Mouse (Mus musculus): ENCODE data around the gene Ildr1. TPM values are rescaled to one million over a fixed set of nuclear protein-coding genes. Genes with fewer than 3 reads are reported as not detected.
A peak's percentile ranks its signal among the peaks of the same experiment; 100 is the strongest.

The Ildr1 gene
- polyA plus RNA-seq, 1 experiment from 2014 or later = 4.6 TPM

- H3K36me3 ChIP-seq (ENCODE audit: control insufficient read depth, insufficient read depth, low read length) = no peaks in the 10 kb centered on the region
- H3K4me2 ChIP-seq (replicated peaks; ENCODE audit: low read depth, low read length) = no peak overlapping the region
- no peaks in the 10 kb centered on the region for H3K9me3 ChIP-seq (ENCODE audit: control insufficient read depth, low read length)
- no peak overlapping the region for H3K27ac ChIP-seq (ENCODE audit: low read depth, low read length)
- no peak overlapping the region for H3K4me3 ChIP-seq (ENCODE audit: low read length)
- no peak for ATAC-seq (ENCODE audit: low FRiP score, low TSS enrichment)
- no peaks in the 10 kb centered on the region for H3K4me1 ChIP-seq (ENCODE audit: control insufficient read depth, insufficient read depth, low read length)
- WGBS = 87% methylated on average over 3 of the region's 3 CpGs
- no peaks in the 10 kb centered on the region for H3K27me3 ChIP-seq (ENCODE audit: control insufficient read depth, insufficient read depth, low read length)
- no peak overlapping the region for H3K9ac ChIP-seq (ENCODE audit: low read depth, low read length)
Observed at GRCm38 (mm10) chr16:36735421-36735820, 41.6 kb downstream of the Ildr1 start.

- peak; percentile 84 for ATAC-seq (ENCODE audit: low FRiP score, low TSS enrichment)
- Histone ChIP-seq H3K4me2 (replicated peaks; ENCODE audit: low read depth, low read length) (no peak overlapping the region), H3K36me3 (ENCODE audit: control insufficient read depth, insufficient read depth, low read length) (no peaks in the 10 kb centered on the region), H3K4me3 (ENCODE audit: low read length) (no peak overlapping the region), H3K27me3 (ENCODE audit: control insufficient read depth, insufficient read depth, low read length) (no peaks in the 10 kb centered on the region), H3K9me3 (ENCODE audit: control insufficient read depth, low read length) (no peaks in the 10 kb centered on the region), H3K4me1 (ENCODE audit: control insufficient read depth, insufficient read depth, low read length) (no peaks in the 10 kb centered on the region), H3K27ac (ENCODE audit: low read depth, low read length) (no peak overlapping the region), H3K9ac (ENCODE audit: low read depth, low read length) (no peak overlapping the region)
- whole genome bisulfite sequencing = 14% methylated on average over 4 of the region's 4 CpGs
Observed at GRCm38 (mm10) chr16:36739404-36739930, 45.7 kb downstream of the Ildr1 start.

GRCm38 (mm10) chr16:36743580-36743979 is 49.8 kb downstream of the Ildr1 start:
- Histone ChIP-seq H3K9ac (ENCODE audit: low read depth, low read length) (no peak overlapping the region), H3K27ac (ENCODE audit: low read depth, low read length) (no peak overlapping the region), H3K36me3 (ENCODE audit: control insufficient read depth, insufficient read depth, low read length) (no peaks in the 10 kb centered on the region), H3K4me1 (ENCODE audit: control insufficient read depth, insufficient read depth, low read length) (no peaks in the 10 kb centered on the region), H3K4me2 (replicated peaks; ENCODE audit: low read depth, low read length) (no peak overlapping the region), H3K9me3 (ENCODE audit: control insufficient read depth, low read length) (no peaks in the 10 kb centered on the region), H3K27me3 (ENCODE audit: control insufficient read depth, insufficient read depth, low read length) (no peaks in the 10 kb centered on the region), H3K4me3 (ENCODE audit: low read length) (no peak overlapping the region)
- ATAC-seq (ENCODE audit: low FRiP score, low TSS enrichment) = no peak
- WGBS = 91% methylated on average over 8 of the region's 8 CpGs

GRCm38 (mm10) chr16:36747068-36747467 is 53.3 kb downstream of the Ildr1 start:
- WGBS = 82% methylated on average over 4 of the region's 4 CpGs
- Histone ChIP-seq H3K4me1 (ENCODE audit: control insufficient read depth, insufficient read depth, low read length) (no peaks in the 10 kb centered on the region), H3K36me3 (ENCODE audit: control insufficient read depth, insufficient read depth, low read length) (no peaks in the 10 kb centered on the region)

GRCm38 (mm10) chr16:36747767-36748166 is 54.0 kb downstream of the Ildr1 start:
- Histone ChIP-seq H3K4me1 (ENCODE audit: control insufficient read depth, insufficient read depth, low read length) (no peaks in the 10 kb centered on the region), H3K4me3 (ENCODE audit: low read length) (no peak overlapping the region), H3K27me3 (ENCODE audit: control insufficient read depth, insufficient read depth, low read length) (no peaks in the 10 kb centered on the region), H3K27ac (ENCODE audit: low read depth, low read length) (no peak overlapping the region), H3K4me2 (replicated peaks; ENCODE audit: low read depth, low read length) (no peak overlapping the region), H3K9me3 (ENCODE audit: control insufficient read depth, low read length) (no peaks in the 10 kb centered on the region), H3K9ac (ENCODE audit: low read depth, low read length) (no peak overlapping the region), H3K36me3 (ENCODE audit: control insufficient read depth, insufficient read depth, low read length) (no peaks in the 10 kb centered on the region)
- WGBS = 56% methylated on average over 2 of the region's 2 CpGs
- ATAC-seq (ENCODE audit: low FRiP score, low TSS enrichment) = no peak

More at GRCm38 (mm10) chr16:36747068-36747467, 53.3 kb downstream of the Ildr1 start:
- no peak for ATAC-seq (ENCODE audit: low FRiP score, low TSS enrichment)
- no peak overlapping the region for H3K9ac ChIP-seq (ENCODE audit: low read depth, low read length)
- no peaks in the 10 kb centered on the region for H3K27me3 ChIP-seq (ENCODE audit: control insufficient read depth, insufficient read depth, low read length)
- H3K4me3 ChIP-seq (ENCODE audit: low read length) = no peak overlapping the region
- H3K9me3 ChIP-seq (ENCODE audit: control insufficient read depth, low read length) = no peaks in the 10 kb centered on the region
- no peak overlapping the region for H3K4me2 ChIP-seq (replicated peaks; ENCODE audit: low read depth, low read length)
- no peak overlapping the region for H3K27ac ChIP-seq (ENCODE audit: low read depth, low read length)

DNA sequence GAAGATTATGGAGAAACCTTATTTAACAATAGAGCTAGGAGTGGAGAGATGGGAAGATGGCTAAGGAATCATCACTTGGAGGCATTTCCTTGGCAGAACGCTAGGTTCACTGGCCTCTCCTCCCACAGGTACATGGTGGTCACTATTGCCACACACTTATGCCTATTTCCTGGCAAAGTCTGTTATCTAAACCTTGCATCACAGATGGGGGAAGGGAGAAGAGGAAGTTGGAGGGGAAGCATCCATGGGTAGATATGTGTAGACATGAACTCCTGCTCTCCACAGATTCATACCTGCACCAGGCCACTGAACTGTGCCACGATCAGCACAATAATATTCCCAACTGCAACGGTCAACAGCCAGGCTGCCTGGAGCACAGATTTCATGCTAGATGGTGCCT is 58.2 kb downstream of the Ildr1 start:
- no peaks in the 10 kb centered on the region for H3K9me3 ChIP-seq (ENCODE audit: control insufficient read depth, low read length)
- H3K27ac ChIP-seq (ENCODE audit: low read depth, low read length) = no peak overlapping the region
- 85% methylated on average over 3 of the region's 3 CpGs for WGBS
- ATAC-seq (ENCODE audit: low FRiP score, low TSS enrichment) = no peak
- no peaks in the 10 kb centered on the region for H3K4me1 ChIP-seq (ENCODE audit: control insufficient read depth, insufficient read depth, low read length)
- no peaks in the 10 kb centered on the region for H3K27me3 ChIP-seq (ENCODE audit: control insufficient read depth, insufficient read depth, low read length)
- H3K36me3 ChIP-seq (ENCODE audit: control insufficient read depth, insufficient read depth, low read length) = no peaks in the 10 kb centered on the region
- H3K4me2 ChIP-seq (replicated peaks; ENCODE audit: low read depth, low read length) = no peak overlapping the region
- H3K4me3 ChIP-seq (ENCODE audit: low read length) = no peak overlapping the region
- H3K9ac ChIP-seq (ENCODE audit: low read depth, low read length) = no peak overlapping the region

- H3K4me1 ChIP-seq (ENCODE audit: control insufficient read depth, insufficient read depth, low read length) = no peaks in the 10 kb centered on the region
- H3K9me3 ChIP-seq (ENCODE audit: control insufficient read depth, low read length) = no peaks in the 10 kb centered on the region
- no peaks in the 10 kb centered on the region for H3K27me3 ChIP-seq (ENCODE audit: control insufficient read depth, insufficient read depth, low read length)
- H3K27ac ChIP-seq (ENCODE audit: low read depth, low read length) = no peak overlapping the region
- H3K4me3 ChIP-seq (ENCODE audit: low read length) = no peak overlapping the region
- 83% methylated on average over 8 of the region's 13 CpGs for WGBS
- no peak overlapping the region for H3K4me2 ChIP-seq (replicated peaks; ENCODE audit: low read depth, low read length)
- ATAC-seq (ENCODE audit: low FRiP score, low TSS enrichment) = no peak
- H3K9ac ChIP-seq (ENCODE audit: low read depth, low read length) = no peak overlapping the region
- no peaks in the 10 kb centered on the region for H3K36me3 ChIP-seq (ENCODE audit: control insufficient read depth, insufficient read depth, low read length)
Observed at GRCm38 (mm10) chr16:36770191-36770771, 76.5 kb downstream of the Ildr1 start.

DNA sequence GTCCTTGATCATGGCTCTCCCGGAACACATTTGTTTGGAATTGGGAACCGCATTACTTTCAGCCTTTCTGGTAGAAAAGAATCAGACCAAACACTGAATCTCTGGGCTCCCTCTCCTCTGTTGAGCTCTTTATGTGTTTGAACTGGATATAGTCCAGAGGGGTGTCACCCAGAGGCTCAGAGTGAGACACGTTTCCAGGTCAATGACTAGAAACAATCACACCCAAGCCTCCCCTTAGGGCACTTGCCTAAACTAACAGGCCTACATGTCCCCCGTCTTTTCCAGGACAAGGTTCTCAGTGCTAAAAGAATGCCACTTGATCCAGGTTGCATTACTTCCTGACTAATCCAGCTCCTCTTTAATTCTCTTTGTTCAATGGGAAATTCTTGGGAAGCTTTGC is 77.1 kb downstream of the Ildr1 start:
- Histone ChIP-seq H3K4me2 (replicated peaks; ENCODE audit: low read depth, low read length) (no peak overlapping the region), H3K27me3 (ENCODE audit: control insufficient read depth, insufficient read depth, low read length) (no peaks in the 10 kb centered on the region), H3K4me1 (ENCODE audit: control insufficient read depth, insufficient read depth, low read length) (no peaks in the 10 kb centered on the region), H3K36me3 (ENCODE audit: control insufficient read depth, insufficient read depth, low read length) (no peaks in the 10 kb centered on the region), H3K4me3 (ENCODE audit: low read length) (no peak overlapping the region), H3K9me3 (ENCODE audit: control insufficient read depth, low read length) (no peaks in the 10 kb centered on the region), H3K27ac (ENCODE audit: low read depth, low read length) (no peak overlapping the region), H3K9ac (ENCODE audit: low read depth, low read length) (no peak overlapping the region)
- 66% methylated on average over 4 of the region's 4 CpGs for WGBS
- ATAC-seq (ENCODE audit: low FRiP score, low TSS enrichment) = no peak

DNA sequence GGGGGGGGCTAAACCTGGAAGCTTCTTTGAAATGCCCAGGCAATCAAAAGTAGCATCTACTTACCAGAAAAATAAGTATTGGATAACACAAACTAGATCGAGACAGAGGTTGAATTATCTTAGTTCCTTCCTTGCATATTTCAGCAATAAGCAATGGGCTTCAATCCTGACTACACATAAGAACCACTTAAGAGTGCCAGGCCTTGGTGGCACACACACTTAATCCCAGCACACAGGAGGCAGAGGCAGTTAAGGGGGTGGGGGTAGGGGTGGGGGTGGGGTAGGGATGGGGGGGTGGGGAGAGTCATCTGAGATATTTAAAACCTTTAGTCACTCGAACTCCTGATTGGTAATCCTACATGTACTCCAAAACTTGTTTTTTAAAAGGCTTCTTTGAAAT is 77.5 kb downstream of the Ildr1 start:
- no peaks in the 10 kb centered on the region for H3K27me3 ChIP-seq (ENCODE audit: control insufficient read depth, insufficient read depth, low read length)
- no peaks in the 10 kb centered on the region for H3K36me3 ChIP-seq (ENCODE audit: control insufficient read depth, insufficient read depth, low read length)
- H3K9me3 ChIP-seq (ENCODE audit: control insufficient read depth, low read length) = no peaks in the 10 kb centered on the region
- WGBS = 70% methylated on average over 2 of the region's 2 CpGs
- H3K4me2 ChIP-seq (replicated peaks; ENCODE audit: low read depth, low read length) = no peak overlapping the region
- no peak overlapping the region for H3K4me3 ChIP-seq (ENCODE audit: low read length)
- H3K9ac ChIP-seq (ENCODE audit: low read depth, low read length) = no peak overlapping the region
- H3K4me1 ChIP-seq (ENCODE audit: control insufficient read depth, insufficient read depth, low read length) = no peaks in the 10 kb centered on the region
- no peak for ATAC-seq (ENCODE audit: low FRiP score, low TSS enrichment)
- H3K27ac ChIP-seq (ENCODE audit: low read depth, low read length) = no peak overlapping the region
